Mouse (Mus musculus): ENCODE data around the gene Dock3.
"Not testable (repeated sequence)": the region's sequence is repeated elsewhere in the genome, so short reads cannot be mapped to it uniquely, and the experiment has no call there.

The Dock3 gene

GRCm38 (mm10) chr9:107255596-107255995 is 23.9 kb upstream of the Dock3 start:
- DNase-seq, result no peak

DNA sequence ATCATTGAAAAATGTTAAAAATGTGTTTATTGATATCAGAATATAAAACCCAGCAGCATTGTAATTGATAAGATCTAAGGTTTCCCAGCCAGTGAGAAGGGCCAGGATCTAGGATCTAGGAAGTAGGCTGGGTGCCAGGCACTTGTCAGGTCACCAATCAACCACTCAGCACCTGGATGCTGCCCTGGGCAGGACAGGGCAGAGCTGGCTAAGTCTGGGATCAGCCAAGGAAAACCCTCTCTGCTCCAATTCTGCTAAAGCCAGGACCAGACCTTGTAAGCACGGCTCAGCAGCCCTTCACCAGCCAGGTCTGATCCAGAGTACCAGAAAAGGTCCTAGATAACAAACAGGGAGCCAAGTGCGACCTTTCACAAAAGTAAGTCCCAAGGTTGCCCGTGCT is 23.2 kb upstream of the Dock3 start:
- no peak for DNase-seq

GRCm38 (mm10) chr9:107254476-107254875 is 22.8 kb upstream of the Dock3 start:
- no peak for DNase-seq

GRCm38 (mm10) chr9:107252164-107252563 is 20.5 kb upstream of the Dock3 start:
- DNase-seq, result no peak

- no peak for DNase-seq
Observed at GRCm38 (mm10) chr9:107250416-107251337, 19.0 kb upstream of the Dock3 start.

GRCm38 (mm10) chr9:107249154-107249553 is 17.4 kb upstream of the Dock3 start:
- no peak for DNase-seq

GRCm38 (mm10) chr9:107246170-107246569 is 14.5 kb upstream of the Dock3 start:
- peak; percentile 21 for DNase-seq

GRCm38 (mm10) chr9:107245311-107245710 is 13.6 kb upstream of the Dock3 start:
- DNase-seq, result no peak

DNA sequence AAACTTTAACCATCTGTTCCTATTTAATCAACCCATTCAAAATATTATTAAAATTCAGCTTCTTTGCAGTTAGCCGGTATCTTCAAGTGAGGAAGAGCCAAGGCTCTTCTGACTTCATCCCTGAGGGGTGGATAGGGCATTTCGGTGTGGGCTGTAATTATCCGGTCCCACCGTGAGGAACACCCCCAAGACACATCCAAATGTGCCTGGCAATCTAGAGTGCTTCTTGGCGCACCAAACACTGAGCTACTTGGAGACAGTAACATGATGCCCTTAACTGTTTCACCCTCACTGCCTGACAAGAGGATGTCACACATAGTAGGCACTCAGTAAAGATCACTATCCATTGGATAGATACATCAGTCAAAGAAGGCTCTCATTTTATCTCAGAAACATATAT is 4.4 kb upstream of the Dock3 start:
- DNase-seq, result no peak

DNA sequence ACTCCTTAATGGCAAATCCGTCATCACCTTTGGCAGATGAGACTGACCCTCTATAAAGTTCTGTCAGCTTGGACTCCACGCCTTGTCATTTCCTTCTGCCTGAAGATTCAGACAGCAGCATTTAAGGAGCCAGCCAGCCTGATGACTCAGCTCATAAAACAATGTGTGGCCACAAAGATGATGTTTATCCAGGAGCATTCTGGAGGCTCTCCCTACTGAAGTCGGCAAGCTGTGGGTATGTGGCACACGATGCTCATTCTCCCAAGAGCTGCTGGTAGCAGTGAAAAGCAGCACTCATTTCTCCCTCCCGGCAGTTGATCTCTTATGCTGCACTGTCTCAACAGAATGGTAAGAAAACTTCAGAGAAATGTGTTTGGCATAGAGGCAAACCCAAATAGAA is 3.6 kb upstream of the Dock3 start:
- DNase-seq, result no peak

GRCm38 (mm10) chr9:107232140-107232539 is 431 bp upstream of the Dock3 start:
- DNase-seq, result no peak

DNA sequence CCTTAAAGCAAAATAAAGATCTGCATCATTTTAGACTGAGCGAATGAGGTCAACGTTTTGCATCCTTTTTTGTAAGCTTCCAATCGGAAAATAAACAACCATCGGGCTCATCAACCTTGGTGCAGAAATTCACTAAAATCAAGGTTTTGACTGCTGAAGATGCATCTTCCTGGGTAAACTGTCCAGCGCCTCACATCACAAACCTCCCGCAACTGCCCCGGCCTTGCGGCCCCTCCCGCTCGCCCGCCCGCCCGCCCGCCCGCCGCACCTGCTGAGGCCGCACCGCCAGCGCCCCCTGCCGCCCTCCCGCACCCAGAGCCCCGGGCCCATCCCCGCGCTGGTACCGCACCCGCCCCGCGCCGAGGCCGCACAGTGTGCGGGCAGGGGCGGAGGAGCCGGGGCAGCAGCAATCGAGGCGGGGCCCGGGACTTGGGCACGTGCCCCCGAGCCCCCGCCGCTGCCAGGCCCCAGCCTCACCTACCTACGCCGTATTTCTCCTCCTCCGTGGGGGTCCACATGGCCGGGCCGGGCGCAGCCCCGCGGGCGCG is 644 bp downstream of the Dock3 start:
- no peak for DNase-seq

DNA sequence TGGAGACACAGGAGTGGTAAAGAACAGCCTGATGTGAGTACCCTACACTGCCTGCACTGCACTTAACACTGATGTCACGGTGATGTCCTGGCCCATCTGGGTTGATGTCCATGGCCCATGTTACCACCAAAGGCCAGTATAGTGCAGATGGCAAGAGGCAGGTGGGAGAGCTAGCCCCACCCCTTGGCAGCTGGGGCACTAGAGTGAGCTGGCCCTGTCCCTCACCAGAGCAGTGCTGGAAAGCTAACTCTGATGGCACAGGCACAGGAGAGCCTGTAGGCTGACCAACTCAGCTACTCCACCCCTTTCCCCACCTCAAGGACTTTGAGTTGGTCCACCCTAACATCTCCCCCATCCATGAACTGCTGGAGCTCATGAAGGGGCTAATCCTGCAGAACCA is 7.1 kb downstream of the Dock3 start:
- no peak for DNase-seq

DNA sequence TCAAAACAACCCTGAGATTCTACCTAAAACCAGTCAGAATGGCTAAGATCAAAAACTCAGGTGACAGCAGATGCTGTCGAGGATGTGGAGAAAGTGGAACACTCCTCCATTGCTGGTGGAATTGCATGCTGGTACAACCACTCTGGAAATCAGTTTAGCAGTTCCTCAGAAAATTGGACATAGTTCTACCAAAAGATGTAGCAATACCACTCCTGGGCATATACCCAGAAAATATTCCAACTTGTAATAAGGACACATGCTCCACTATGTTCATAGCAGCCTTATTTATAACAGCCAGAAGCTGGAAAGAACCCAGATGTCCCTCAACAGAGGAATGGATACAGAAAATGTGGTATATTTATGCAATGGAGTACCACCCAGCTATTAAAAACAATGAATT is 56.9 kb downstream of the Dock3 start:
- DNase-seq, result not testable (repeated sequence)

- no peak for DNase-seq
Observed at GRCm38 (mm10) chr9:107165792-107166191, 65.9 kb downstream of the Dock3 start.

DNA sequence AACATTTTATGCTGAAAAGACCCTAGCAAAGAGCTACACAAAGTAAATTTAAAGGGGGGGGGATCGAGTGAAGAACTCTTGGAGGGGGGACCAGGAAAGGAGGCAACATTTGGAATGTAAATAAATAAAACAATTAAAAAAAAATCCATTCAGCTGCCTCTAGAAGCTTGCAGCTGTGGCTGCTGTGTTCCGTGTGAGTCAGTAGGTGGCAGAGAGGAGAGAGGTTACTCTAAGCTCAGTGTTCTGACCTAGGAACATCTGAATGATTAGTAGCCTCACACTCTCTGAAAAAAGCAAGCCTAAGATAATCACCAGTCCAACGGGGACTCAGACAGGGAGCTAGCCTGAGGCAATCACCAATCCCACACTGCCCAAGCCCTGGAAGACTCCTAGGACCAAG is 66.9 kb downstream of the Dock3 start:
- peak; percentile 6 for DNase-seq

DNA sequence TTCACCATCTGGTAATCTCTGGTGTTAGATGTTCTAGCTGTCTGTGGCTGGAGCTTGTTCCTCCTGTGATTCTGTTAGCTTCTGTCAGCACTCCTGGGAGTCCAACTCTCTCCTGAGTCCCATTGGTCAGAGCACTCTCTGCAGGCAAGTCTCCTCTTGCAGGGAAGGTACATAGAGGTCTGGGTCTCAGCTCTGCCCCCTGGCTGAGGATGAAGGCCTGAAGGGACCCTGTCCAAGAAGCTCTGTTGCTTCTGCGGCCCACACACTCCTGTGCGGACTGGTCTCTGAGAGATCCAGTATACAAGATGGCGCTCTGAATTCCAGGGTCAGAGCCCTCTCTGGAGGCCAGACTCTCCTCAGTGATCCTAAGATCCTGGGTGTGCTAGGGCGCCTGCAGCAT is 75.3 kb downstream of the Dock3 start:
- DNase-seq, result not testable (repeated sequence)

DNA sequence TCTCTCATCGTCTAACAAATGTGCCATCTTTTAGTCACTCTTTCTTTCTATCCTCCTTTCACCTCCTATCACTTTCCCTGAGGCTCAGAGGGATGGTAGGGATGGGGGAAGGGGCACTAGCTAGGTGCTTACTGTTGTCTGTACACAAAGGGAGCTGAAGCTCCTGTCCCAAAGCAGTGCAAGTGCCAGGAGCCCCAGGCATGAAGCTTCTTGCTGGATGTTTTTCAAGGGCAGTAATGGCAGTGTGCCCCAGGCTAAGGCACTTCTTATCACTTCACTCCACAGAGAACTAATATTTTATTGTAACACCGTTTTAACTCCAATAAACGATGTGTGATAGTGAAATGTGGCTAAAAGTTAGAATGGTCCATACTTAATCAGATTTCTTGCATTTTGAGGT is 118.9 kb downstream of the Dock3 start:
- no peak for DNase-seq

GRCm38 (mm10) chr9:107112056-107112455 is 119.7 kb downstream of the Dock3 start:
- DNase-seq, result no peak

DNA sequence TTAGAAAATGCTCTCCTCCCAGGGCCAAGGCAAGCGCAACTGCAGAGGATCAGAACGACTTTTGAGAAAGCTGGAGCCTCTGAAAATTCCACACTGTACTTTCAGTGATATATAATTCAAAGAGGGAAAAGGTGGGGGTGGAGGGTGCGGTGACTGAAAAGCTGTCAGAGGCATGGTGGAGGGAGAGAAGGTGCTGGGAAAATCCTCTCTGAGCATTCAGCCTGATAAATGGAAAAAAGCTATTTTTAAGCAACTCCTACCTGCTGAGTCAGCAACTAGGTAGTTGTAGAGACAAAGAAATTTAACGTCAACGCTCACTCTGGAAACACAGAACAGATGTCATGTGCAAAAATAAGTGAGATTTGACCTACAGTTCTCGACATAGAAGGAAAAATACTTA is 132.2 kb downstream of the Dock3 start:
- no peak for DNase-seq

DNA sequence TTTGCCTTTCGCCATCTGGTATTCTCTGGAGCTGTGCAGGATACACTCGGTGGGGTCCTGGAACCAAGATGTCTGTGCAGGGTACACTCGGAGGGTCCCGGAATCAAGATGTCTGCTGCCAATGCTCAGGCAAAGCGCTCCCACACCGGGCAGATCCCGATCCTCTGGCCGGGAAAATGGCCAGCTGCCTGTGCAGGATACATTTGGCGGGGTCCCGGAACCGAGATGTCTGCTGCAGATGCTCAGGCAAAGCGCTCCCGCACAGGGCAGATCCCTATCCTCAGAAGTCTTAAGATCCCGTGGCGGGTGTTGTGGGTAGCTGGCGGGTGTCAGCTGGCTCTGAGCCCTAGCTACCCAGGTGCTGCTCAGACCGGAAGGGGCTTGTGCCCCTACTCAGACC is 142.3 kb downstream of the Dock3 start:
- not testable (repeated sequence) for DNase-seq

- no peak for DNase-seq
Observed at GRCm38 (mm10) chr9:107087531-107087930, 144.2 kb downstream of the Dock3 start.

DNA sequence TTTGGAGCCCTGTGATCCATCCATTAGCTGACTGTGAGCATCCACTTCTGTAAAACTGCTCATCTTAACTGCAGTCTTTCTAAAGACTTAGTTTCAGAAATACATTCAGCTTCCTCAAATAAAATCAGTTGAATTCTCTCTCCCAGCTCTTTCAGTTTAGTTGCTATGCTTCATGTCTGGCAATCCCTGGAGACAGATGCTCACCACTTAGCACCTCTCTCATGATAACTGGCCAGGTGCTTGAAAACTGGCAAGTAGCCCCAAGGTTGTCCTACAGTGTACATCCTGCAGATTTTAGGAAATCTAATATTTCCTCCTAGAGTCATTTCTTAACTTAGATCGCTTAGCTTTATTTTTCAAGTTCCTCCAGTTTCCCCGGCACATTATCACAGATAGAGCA is 193.8 kb downstream of the Dock3 start:
- DNase-seq, result no peak

GRCm38 (mm10) chr9:107027586-107027985 is 204.1 kb downstream of the Dock3 start:
- no peak for DNase-seq

DNA sequence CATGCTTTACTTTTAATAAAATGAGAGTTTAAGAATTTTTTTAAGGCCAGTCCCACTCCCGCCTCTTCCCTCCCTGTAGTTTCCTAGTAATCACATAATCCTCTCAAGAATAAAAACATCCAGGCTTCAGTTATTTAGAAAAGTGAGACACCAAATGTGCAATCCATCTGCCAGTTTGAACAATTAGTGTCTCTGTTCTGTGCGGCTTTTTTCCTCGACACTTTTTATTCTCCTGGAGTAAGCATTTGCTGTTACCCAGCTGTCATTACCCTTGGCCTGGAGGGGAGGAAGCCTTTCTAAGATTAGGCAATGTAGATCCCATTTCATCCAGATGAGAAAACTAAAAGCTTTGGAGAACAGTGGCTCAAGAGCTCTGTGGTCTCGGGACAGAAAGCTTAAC is 221.9 kb downstream of the Dock3 start:
- DNase-seq, result no peak

Data from lung, postnatal 10 days (tissue).